Mouse (Mus musculus) forebrain, embryonic 10.5 days (tissue): Measurements from ENCODE around the gene Sik2. TPM values are rescaled to one million over a fixed set of nuclear protein-coding genes. Genes with fewer than 3 reads are reported as not detected.

Source experiments
- DNase-seq: peaks from one replicate; pipeline ENCODE4 v3.0.0-alpha.2; 2017; ENCODE audit warnings: low spot score; ENCODE audit errors: extremely low spot score
- H3K27ac ChIP-seq: fragments of 300-500 bp; sonication (generic); 2 replicates; pipeline ENCODE4 v1.5.1; 2016; ENCODE audit warnings: mild to moderate bottlenecking
- H3K27me3 ChIP-seq: fragments of 300-500 bp; sonication (generic); 2 replicates; pipeline ENCODE4 v1.6.1; 2016; ENCODE audit warnings: mild to moderate bottlenecking; ENCODE audit not compliant: poor library complexity, severe bottlenecking
- H3K36me3 ChIP-seq: fragments of 300-500 bp; sonication (generic); replicated peaks from 2 replicates; pipeline ENCODE4 v1.6.1; 2016; ENCODE audit warnings: mild to moderate bottlenecking, moderate library complexity
- H3K4me1 ChIP-seq: fragments of 300-500 bp; sonication (generic); 2 replicates; pipeline ENCODE4 v1.6.1; 2016
- H3K4me3 ChIP-seq: fragments of 300-500 bp; sonication (generic); 2 replicates; pipeline ENCODE4 v1.5.1; 2016; ENCODE audit warnings: mild to moderate bottlenecking, moderate library complexity
- H3K9me3 ChIP-seq: fragments of 300-500 bp; sonication (generic); 2 replicates; pipeline ENCODE4 v1.6.1; 2016; ENCODE audit warnings: mild to moderate bottlenecking, moderate library complexity
- WGBS: fragments of 180-500 bp; shearing (Covaris S2); methylation state at CpG from one replicate; pipeline ENCODE4 v1.1.7; 2016; 5-methylcytosine and 5-hydroxymethylcytosine counted together
- polyA plus RNA-seq: library from polyadenylated mRNA; unstranded; fragments of >200 nt; fragmentation: Nextera tagmentation; extraction: Ambion mirVana; gene quantifications from 2 replicates; pipeline ENCODE4 v1.2.1, GENCODE M21; 2016

The Sik2 gene
- polyA plus RNA-seq, 1 experiment from 2014 or later = 19.2 TPM

GRCm38 (mm10) chr9:51019670-51020069, 10.8 kb upstream of the Sik2 start:
- no peaks in the 10 kb centered on the region for H3K4me1 ChIP-seq
- H3K36me3 ChIP-seq = no peaks in the 10 kb centered on the region
- H3K4me3 ChIP-seq = no peak overlapping the region
- H3K27ac ChIP-seq = no peak overlapping the region
- no peaks in the 10 kb centered on the region for H3K27me3 ChIP-seq
- H3K9me3 ChIP-seq = no peaks in the 10 kb centered on the region
- no peak for DNase-seq
- WGBS = 86% methylated on average over 7 of the region's 7 CpGs

GRCm38 (mm10) chr9:51015732-51016131, 6.9 kb upstream of the Sik2 start:
- H3K4me1 ChIP-seq = no peaks in the 10 kb centered on the region
- 64% methylated on average over 4 of the region's 4 CpGs for WGBS
- H3K27me3 ChIP-seq = peaks cover 5% of the 10 kb centered on the region
- H3K27ac ChIP-seq = no peak overlapping the region
- no peak for DNase-seq
- H3K36me3 ChIP-seq = no peaks in the 10 kb centered on the region
- no peaks in the 10 kb centered on the region for H3K9me3 ChIP-seq
- H3K4me3 ChIP-seq = no peak overlapping the region

- Histone ChIP-seq H3K27ac (no peak overlapping the region), H3K9me3 (no peaks in the 10 kb centered on the region), H3K27me3 (peaks cover 17% of the 10 kb centered on the region), H3K36me3 (no peaks in the 10 kb centered on the region), H3K4me3 (no peak overlapping the region), H3K4me1 (peaks cover 5% of the 10 kb centered on the region; the same call in 1 of the 2 replicates)
- DNase-seq = no peak
- WGBS = 76% methylated on average over 1 of the region's 1 CpGs
These were observed 4.8 kb upstream of the Sik2 start for GRCm38 (mm10) chr9:51013644-51014043.

- no peaks in the 10 kb centered on the region for H3K9me3 ChIP-seq
- H3K4me1 ChIP-seq = peaks cover 20% of the 10 kb centered on the region
- peaks cover 17% of the 10 kb centered on the region for H3K27me3 ChIP-seq
- H3K27ac ChIP-seq = peak overlapping the region; percentile 94
- no peak for DNase-seq
- H3K36me3 ChIP-seq = no peaks in the 10 kb centered on the region
- WGBS = 2% methylated on average over 6 of the region's 6 CpGs
- peak overlapping the region; percentile 92 for H3K4me3 ChIP-seq
These were observed 730 bp upstream of the Sik2 start for GRCm38 (mm10) chr9:51009656-51009950.

- Histone ChIP-seq H3K4me1 (peaks cover 20% of the 10 kb centered on the region), H3K36me3 (no peaks in the 10 kb centered on the region), H3K27me3 (peaks cover 17% of the 10 kb centered on the region), H3K27ac (peak overlapping the region; percentile 94), H3K4me3 (peak overlapping the region; percentile 92), H3K9me3 (no peaks in the 10 kb centered on the region)
- peak; percentile 63 for DNase-seq
- WGBS = under 1% methylated on average over 65 of the region's 65 CpGs
These were observed 619 bp downstream of the Sik2 start for GRCm38 (mm10) chr9:51008068-51008840.

- no peaks in the 10 kb centered on the region for H3K36me3 ChIP-seq
- peaks cover 20% of the 10 kb centered on the region for H3K4me1 ChIP-seq
- H3K9me3 ChIP-seq = no peaks in the 10 kb centered on the region
- 15% methylated on average over 10 of the region's 10 CpGs for WGBS
- peaks cover 17% of the 10 kb centered on the region for H3K27me3 ChIP-seq
- H3K4me3 ChIP-seq = peak overlapping the region; percentile 92
- DNase-seq = no peak
- H3K27ac ChIP-seq = peak overlapping the region; percentile 94
These were observed 1.2 kb downstream of the Sik2 start for GRCm38 (mm10) chr9:51007726-51008067.

GRCm38 (mm10) chr9:51006846-51007245, 2.0 kb downstream of the Sik2 start:
- H3K4me3 ChIP-seq = peak overlapping the region; percentile 92; the same call in 1 of the 2 replicates
- peak; percentile 34 for DNase-seq
- H3K36me3 ChIP-seq = no peaks in the 10 kb centered on the region
- H3K27ac ChIP-seq = no peak overlapping the region
- 7% methylated on average over 4 of the region's 4 CpGs for WGBS
- H3K27me3 ChIP-seq = peaks cover 17% of the 10 kb centered on the region
- H3K4me1 ChIP-seq = peaks cover 20% of the 10 kb centered on the region
- H3K9me3 ChIP-seq = no peaks in the 10 kb centered on the region

GRCm38 (mm10) chr9:51004062-51004461, 4.8 kb downstream of the Sik2 start:
- H3K36me3 ChIP-seq = peaks cover 4% of the 10 kb centered on the region
- no peak overlapping the region for H3K4me3 ChIP-seq
- no peak overlapping the region for H3K27ac ChIP-seq
- WGBS = 78% methylated on average over 1 of the region's 1 CpGs
- H3K4me1 ChIP-seq = peaks cover 15% of the 10 kb centered on the region
- no peak for DNase-seq
- H3K9me3 ChIP-seq = no peaks in the 10 kb centered on the region
- H3K27me3 ChIP-seq = no peaks in the 10 kb centered on the region

GRCm38 (mm10) chr9:50986677-50987076, 22.2 kb downstream of the Sik2 start:
- Histone ChIP-seq H3K4me1 (peaks cover 36% of the 10 kb centered on the region), H3K27me3 (no peaks in the 10 kb centered on the region), H3K36me3 (0 out of 2 replicates have a peak, but pooled peaks cover 11% of the 10 kb centered on the region), H3K27ac (peak overlapping the region; percentile 60), H3K4me3 (no peak overlapping the region), H3K9me3 (no peaks in the 10 kb centered on the region)
- no peak for DNase-seq

GRCm38 (mm10) chr9:50986123-50986522, 22.8 kb downstream of the Sik2 start:
- Histone ChIP-seq H3K36me3 (0 out of 2 replicates have a peak, but pooled peaks cover 8% of the 10 kb centered on the region), H3K27me3 (no peaks in the 10 kb centered on the region), H3K4me1 (peaks cover 36% of the 10 kb centered on the region), H3K4me3 (no peak overlapping the region), H3K9me3 (no peaks in the 10 kb centered on the region), H3K27ac (peak overlapping the region; percentile 26; the same call in 1 of the 2 replicates)
- WGBS = 4% methylated on average over 8 of the region's 8 CpGs
- DNase-seq = no peak

GRCm38 (mm10) chr9:50981499-50982190, 27.2 kb downstream of the Sik2 start:
- H3K27me3 ChIP-seq = no peaks in the 10 kb centered on the region
- no peaks in the 10 kb centered on the region for H3K9me3 ChIP-seq
- H3K4me1 ChIP-seq = peaks cover 33% of the 10 kb centered on the region
- no peak for DNase-seq
- H3K4me3 ChIP-seq = no peak overlapping the region
- no peak overlapping the region for H3K27ac ChIP-seq
- H3K36me3 ChIP-seq = no peaks in the 10 kb centered on the region
- 92% methylated on average over 4 of the region's 4 CpGs for WGBS

GRCm38 (mm10) chr9:50974631-50975030, 34.2 kb downstream of the Sik2 start:
- 94% methylated on average over 7 of the region's 7 CpGs for WGBS
- Histone ChIP-seq H3K4me1 (peaks cover 9% of the 10 kb centered on the region), H3K9me3 (no peaks in the 10 kb centered on the region), H3K4me3 (no peak overlapping the region), H3K27ac (no peak overlapping the region), H3K36me3 (no peaks in the 10 kb centered on the region), H3K27me3 (no peaks in the 10 kb centered on the region)
- DNase-seq = no peak

- 0 out of 2 replicates have a peak, but pooled peaks cover 8% of the 10 kb centered on the region for H3K4me1 ChIP-seq
- no peak for DNase-seq
- WGBS = 88% methylated on average over 4 of the region's 4 CpGs
- H3K4me3 ChIP-seq = no peak overlapping the region
- H3K27ac ChIP-seq = no peak overlapping the region
- H3K27me3 ChIP-seq = no peaks in the 10 kb centered on the region
- H3K9me3 ChIP-seq = no peaks in the 10 kb centered on the region
- H3K36me3 ChIP-seq = no peaks in the 10 kb centered on the region
These were observed 38.5 kb downstream of the Sik2 start for GRCm38 (mm10) chr9:50970413-50970812.
